8 mouse cellular contexts compared by ENCODE assay signal in genomic region chr1:151754028-151754489, GRCm38 (mm10). TPM values are rescaled to one million over a fixed set of nuclear protein-coding genes. Genes with fewer than 3 reads are reported as not detected.
DNase-seq lines count a peak whose midpoint lies in the region; ATAC-seq and TF ChIP-seq lines count a peak whose summit lies in the region.

No protein-coding gene starts in this region.

- no peak for ATAC-seq in forebrain, embryonic 12.5 days (ENCODE audit: low FRiP score)
- no peak for ATAC-seq in kidney, embryonic 14.5 days (ENCODE audit: low FRiP score, low TSS enrichment)
- no peak for ATAC-seq in midbrain, embryonic 11.5 days (ENCODE audit: low FRiP score)

- peak; percentile 43 for DNase-seq in cerebellum, adult 9-11 months
- DNase-seq in cerebellum, postnatal 4 days (ENCODE audit: low spot score in 2 of 2) = no peak
- peak; percentile 83 for DNase-seq in midbrain, embryonic 11.5 days (ENCODE audit: low spot score, missing footprints)
- no peak for DNase-seq in frontal cortex, postnatal 10 days (ENCODE audit: low spot score in 2 of 2)
- DNase-seq in natural killer cell, adult 2 months (ENCODE audit: low spot score in 2 of 2) = no peak

- H3K27ac ChIP-seq in forebrain, embryonic 12.5 days = no peak overlapping the region
- no peak overlapping the region for H3K27ac ChIP-seq in kidney, embryonic 14.5 days (ENCODE audit: low read depth, low read length)
- no peak overlapping the region for H3K27ac ChIP-seq in midbrain, embryonic 11.5 days (ENCODE audit: low read depth, low read length)

- no peak for TF ChIP-seq CTCF in E14TG2a.4 (conservative IDR thresholded peaks at IDR 0.05; ENCODE audit: low read length)

- 0 out of 2 replicates have a peak overlapping the region, but pooled peaks have one; percentile 62 for H3K9ac ChIP-seq in forebrain, embryonic 12.5 days
- peak overlapping the region; percentile 40; the same call in 1 of the 2 replicates for H3K9ac ChIP-seq in kidney, embryonic 14.5 days (ENCODE audit: low read depth, low read length)
- H3K9ac ChIP-seq in midbrain, embryonic 11.5 days (ENCODE audit: low read length) = no peak overlapping the region; the same call in 1 of the 2 replicates

- H3K4me3 ChIP-seq in E14TG2a.4 (replicated peaks; ENCODE audit: low read length) = peak overlapping the region; percentile 98
- no peak overlapping the region for H3K4me3 ChIP-seq in forebrain, embryonic 12.5 days (replicated peaks)
- peak overlapping the region; percentile 88 for H3K4me3 ChIP-seq in kidney, embryonic 14.5 days (ENCODE audit: low read length)
- H3K4me3 ChIP-seq in midbrain, embryonic 11.5 days (ENCODE audit: low read depth, low read length) = no peak overlapping the region

- peaks cover 27% of the 10 kb centered on the region for H3K4me1 ChIP-seq in E14TG2a.4 (replicated peaks; ENCODE audit: low read depth, low read length)
- H3K4me1 ChIP-seq in forebrain, embryonic 12.5 days = peaks cover 15% of the 10 kb centered on the region
- H3K4me1 ChIP-seq in kidney, embryonic 14.5 days (ENCODE audit: control insufficient read depth, insufficient read depth, low read length) = peaks cover 9% of the 10 kb centered on the region; the same call in 1 of the 2 replicates
- peaks cover 13% of the 10 kb centered on the region for H3K4me1 ChIP-seq in midbrain, embryonic 11.5 days (ENCODE audit: control insufficient read depth, insufficient read depth, low read length)

- H3K27me3 ChIP-seq in E14TG2a.4 (ENCODE audit: insufficient read depth, low read length) = peaks cover 2% of the 10 kb centered on the region; the same call in 1 of the 2 replicates
- no peaks in the 10 kb centered on the region for H3K27me3 ChIP-seq in forebrain, embryonic 12.5 days
- no peaks in the 10 kb centered on the region for H3K27me3 ChIP-seq in kidney, embryonic 14.5 days (ENCODE audit: control insufficient read depth, insufficient read depth, low read length)
- H3K27me3 ChIP-seq in midbrain, embryonic 11.5 days (ENCODE audit: control insufficient read depth, insufficient read depth, low read length) = no peaks in the 10 kb centered on the region

- no peaks in the 10 kb centered on the region for H3K9me3 ChIP-seq in E14TG2a.4 (ENCODE audit: low read length)
- H3K9me3 ChIP-seq in forebrain, embryonic 12.5 days = no peaks in the 10 kb centered on the region
- H3K9me3 ChIP-seq in kidney, embryonic 14.5 days (ENCODE audit: control insufficient read depth, low read length) = no peaks in the 10 kb centered on the region
- H3K9me3 ChIP-seq in midbrain, embryonic 11.5 days (ENCODE audit: control insufficient read depth, low read length) = no peaks in the 10 kb centered on the region

- 79% methylated on average over 10 of the region's 10 CpGs for WGBS in forebrain, embryonic 12.5 days
- WGBS in kidney, embryonic 14.5 days = 50% methylated on average over 10 of the region's 10 CpGs
- 77% methylated on average over 10 of the region's 10 CpGs for WGBS in midbrain, embryonic 11.5 days

- peak overlapping the region; percentile 94 for H3K4me2 ChIP-seq in forebrain, embryonic 12.5 days
- H3K4me2 ChIP-seq in kidney, embryonic 14.5 days (replicated peaks; ENCODE audit: low read depth, low read length) = peak overlapping the region; percentile 48
- H3K4me2 ChIP-seq in midbrain, embryonic 11.5 days = peak overlapping the region; percentile 51; the same call in 1 of the 2 replicates

- H3K36me3 ChIP-seq in E14TG2a.4 (ENCODE audit: insufficient read depth, low read length) = no peaks in the 10 kb centered on the region
- H3K36me3 ChIP-seq in forebrain, embryonic 12.5 days (replicated peaks) = no peaks in the 10 kb centered on the region
- no peaks in the 10 kb centered on the region for H3K36me3 ChIP-seq in kidney, embryonic 14.5 days (ENCODE audit: control insufficient read depth, insufficient read depth, low read length)
- no peaks in the 10 kb centered on the region for H3K36me3 ChIP-seq in midbrain, embryonic 11.5 days (ENCODE audit: control insufficient read depth, insufficient read depth, low read length)

RNA-seq across cellular contexts. Expression of gene Edem3, which starts 1.1 kb away (rescaled TPM):
- polyA plus RNA-seq in forebrain, embryonic 12.5 days (2016; fragmentation: Nextera tagmentation; extraction: Ambion mirVana) = 24.5 and 27.7 TPM in 2 replicates
- polyA plus RNA-seq in kidney, embryonic 14.5 days (2014; fragmentation: Nextera tagmentation; extraction: Ambion mirVana) = 9.1 and 21.7 TPM in 2 replicates
- polyA plus RNA-seq in midbrain, embryonic 11.5 days (2014; fragmentation: Nextera tagmentation; extraction: Ambion mirVana) = 22.0 and 25.8 TPM in 2 replicates

Comparison
In these comparisons a context has a peak if more than half of its experiments do, and no peak if none do; other contexts are left out.
1. DNase-seq: peak in cerebellum, adult 9-11 months (single experiment) and midbrain, embryonic 11.5 days (single experiment); none in cerebellum, postnatal 4 days (0 of 2), frontal cortex, postnatal 10 days (0 of 2) and natural killer cell, adult 2 months (0 of 2).
2. H3K4me3 ChIP-seq: peak in E14TG2a.4 (single experiment) and kidney, embryonic 14.5 days (single experiment); none in forebrain, embryonic 12.5 days (single experiment) and midbrain, embryonic 11.5 days (single experiment).
3. Peak in every context shown above with its lines, with median percentiles within 50 percentile points of each other: H3K4me2 ChIP-seq.